ENCODE assay signal across 18 mouse cellular contexts in genomic region chr9:98307011-98307410, GRCm38 (mm10).
"Had no signal": no experiment of that assay in that cellular context is flagged by ENCODE, and none has a peak within 500 bp of the region (broad histone marks: within the 10 kb centered on the region; RNA-seq: fewer than 3 reads in every experiment).

No protein-coding gene starts in this region.

- H3K4me3 ChIP-seq: hindbrain, embryonic 15.5 days; limb, embryonic 13.5 days; liver, embryonic 13.5 days; midbrain, embryonic 10.5 days; myocyte; neural tube, embryonic 12.5 days; stomach, embryonic 15.5 days had no signal

- H3K27me3 ChIP-seq: hindbrain, embryonic 15.5 days; limb, embryonic 13.5 days; liver, embryonic 13.5 days; neural tube, embryonic 12.5 days; stomach, embryonic 15.5 days had no signal

- H3K4me1 ChIP-seq: hindbrain, embryonic 15.5 days; limb, embryonic 13.5 days; midbrain, embryonic 10.5 days; neural tube, embryonic 12.5 days; stomach, embryonic 15.5 days had no signal

- H3K9ac ChIP-seq: hindbrain, embryonic 15.5 days; limb, embryonic 13.5 days; lung, embryonic 14.5 days; neural tube, embryonic 12.5 days; stomach, embryonic 15.5 days had no signal

- H3K27ac ChIP-seq: hindbrain, embryonic 15.5 days; kidney, postnatal 0 days; limb, embryonic 13.5 days; midbrain, embryonic 10.5 days; neural tube, embryonic 12.5 days; stomach, embryonic 15.5 days had no signal

- DNase-seq: kidney, adult 8-10 months; layer of hippocampus, postnatal 36 days; left cerebral cortex, postnatal 4 days; liver, embryonic 13.5 days; lung, embryonic 14.5 days; lung, postnatal 10 days; lung, postnatal 4 days; midbrain, embryonic 14.5 days; retina, postnatal 1 day; right cerebral cortex, postnatal 4 days; thymus, postnatal 36 days had no signal

- H3K36me3 ChIP-seq: hindbrain, embryonic 15.5 days; limb, embryonic 13.5 days; midbrain, embryonic 10.5 days; neural tube, embryonic 12.5 days; stomach, embryonic 15.5 days had no signal

- H3K9me3 ChIP-seq: hindbrain, embryonic 15.5 days; limb, embryonic 13.5 days; liver, embryonic 13.5 days; midbrain, embryonic 10.5 days; stomach, embryonic 15.5 days had no signal

- H3K4me2 ChIP-seq: hindbrain, embryonic 15.5 days; limb, embryonic 13.5 days; liver, embryonic 13.5 days; lung, embryonic 14.5 days; neural tube, embryonic 12.5 days; stomach, embryonic 15.5 days had no signal
